Mouse (Mus musculus): ENCODE data around the gene Zfyve26. TPM values are rescaled to one million over a fixed set of nuclear protein-coding genes. Genes with fewer than 3 reads are reported as not detected.

Zfyve26 gene
- polyA plus RNA-seq, 1 experiment from 2014 or later, result 16.3 TPM

Other genes with a start within 250 kb of the Zfyve26 start
- gene Pigh, start 206.7 kb downstream of the Zfyve26 start, polyA plus RNA-seq (2014; fragmentation: Nextera tagmentation; extraction: Ambion mirVana), result 32.2 and 32.4 TPM in 2 replicates
- gene Arg2, start 165.5 kb downstream of the Zfyve26 start, polyA plus RNA-seq (2014; fragmentation: Nextera tagmentation; extraction: Ambion mirVana), result 0.65 and 0.99 TPM in 2 replicates
- gene Vti1b, start 123.6 kb downstream of the Zfyve26 start, polyA plus RNA-seq (2014; fragmentation: Nextera tagmentation; extraction: Ambion mirVana), result 84.8 and 89.1 TPM in 2 replicates
- gene Rdh11, start 104.0 kb downstream of the Zfyve26 start, polyA plus RNA-seq (2014; fragmentation: Nextera tagmentation; extraction: Ambion mirVana), result 23.8 and 27.0 TPM in 2 replicates
- gene Rdh12, start 87.4 kb downstream of the Zfyve26 start, polyA plus RNA-seq (2014; fragmentation: Nextera tagmentation; extraction: Ambion mirVana), result 2.6 TPM in 2 replicates
- gene Rad51b, start 978 bp upstream of the Zfyve26 start, polyA plus RNA-seq (2014; fragmentation: Nextera tagmentation; extraction: Ambion mirVana), result 6.3 and 8.5 TPM in 2 replicates